Mouse (Mus musculus): ENCODE data around the gene Znrd1.

GRCm38 (mm10) chr17:36993770-36994325 is 35.5 kb upstream of the Znrd1 start:
- no peak for TF ChIP-seq CTCF (conservative IDR thresholded peaks at IDR 0.05; ENCODE audit: low read length)
- no peak for TF ChIP-seq POU5F1 (IDR thresholded peaks at IDR 0.05; ENCODE audit: borderline replicate concordance, low read length)
- no peak for TF ChIP-seq NANOG (IDR thresholded peaks at IDR 0.05; ENCODE audit: borderline replicate concordance, low read length)

Data from E14TG2a.4 (cell line).